Mouse (Mus musculus): ENCODE results near the gene Got2.

The Got2 gene

DNA sequence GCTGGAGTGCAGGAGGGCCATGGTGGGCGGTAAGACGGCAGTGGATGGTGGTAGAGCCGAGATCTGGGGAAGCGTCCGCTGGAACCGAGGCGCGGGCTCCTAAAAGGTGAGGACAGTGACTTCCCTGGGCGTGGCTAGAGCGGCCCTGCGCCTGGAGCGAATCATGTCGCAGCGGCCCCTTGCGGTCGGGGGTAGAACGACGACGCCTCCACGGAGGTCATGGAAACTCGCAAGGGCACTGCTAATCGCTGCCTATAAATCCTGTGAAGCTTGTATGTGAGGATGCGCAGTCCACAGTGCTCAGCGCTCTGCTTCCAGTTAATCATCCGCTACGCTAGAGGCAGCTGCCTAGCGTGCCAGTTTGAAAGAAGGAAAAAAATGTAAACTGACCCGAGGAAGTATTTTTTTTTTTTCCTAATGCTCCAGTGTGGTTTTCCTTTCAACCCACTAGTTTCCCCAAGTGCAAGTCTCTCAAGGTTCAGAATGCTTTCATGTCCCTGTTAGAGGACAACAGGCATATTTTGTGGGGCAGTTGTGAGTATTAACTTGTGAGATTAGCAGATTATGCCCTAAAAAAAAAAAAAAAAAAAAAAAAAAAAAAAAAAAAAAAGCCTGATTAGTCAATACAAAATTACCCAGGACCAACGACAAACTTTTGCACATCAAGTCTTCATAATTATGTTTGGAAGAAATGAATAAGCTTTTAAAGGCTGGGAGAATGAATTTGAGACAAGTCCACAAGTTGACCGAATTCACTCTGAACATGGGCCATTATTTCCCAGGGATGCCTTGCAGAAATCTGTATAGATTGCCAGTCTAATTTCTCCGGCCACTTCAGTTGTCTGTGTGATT is at the start of gene Got2:
Gene Got2, minus strand, starts transcription at position 263 of the 852 bp plus-strand sequence.
- DNase-seq (ENCODE audit: low spot score in 2 of 2): peak; percentile 89 to 97

GRCm38 (mm10) chr8:95932841-95933240 is 44.5 kb upstream of the Got2 start:
- no peak for DNase-seq (ENCODE audit: low spot score in 2 of 2)

- DNase-seq (ENCODE audit: low spot score in 2 of 2): no peak
Observed at GRCm38 (mm10) chr8:95929821-95930220, 41.5 kb upstream of the Got2 start.

DNA sequence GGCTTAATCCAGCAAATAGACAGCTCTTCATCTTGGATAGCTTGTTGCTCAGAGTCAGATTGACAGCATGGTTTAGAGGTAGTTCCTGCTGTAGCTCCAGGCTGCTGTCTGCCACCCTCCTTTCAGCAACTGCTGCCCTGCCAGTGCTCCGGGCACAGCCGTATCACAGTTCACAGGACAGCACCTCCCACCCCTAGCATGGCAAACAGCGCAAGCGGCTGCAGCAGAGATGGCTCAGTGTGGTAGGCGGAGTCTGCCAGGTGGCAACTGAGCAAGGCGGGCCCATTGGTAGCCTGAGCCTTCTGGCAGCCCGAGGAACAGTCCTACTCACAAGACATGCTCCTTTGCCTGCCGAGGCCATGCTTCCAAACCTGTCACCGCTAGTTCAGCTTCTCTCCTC is 27.8 kb upstream of the Got2 start:
- no peak for DNase-seq (ENCODE audit: low spot score in 2 of 2)

DNA sequence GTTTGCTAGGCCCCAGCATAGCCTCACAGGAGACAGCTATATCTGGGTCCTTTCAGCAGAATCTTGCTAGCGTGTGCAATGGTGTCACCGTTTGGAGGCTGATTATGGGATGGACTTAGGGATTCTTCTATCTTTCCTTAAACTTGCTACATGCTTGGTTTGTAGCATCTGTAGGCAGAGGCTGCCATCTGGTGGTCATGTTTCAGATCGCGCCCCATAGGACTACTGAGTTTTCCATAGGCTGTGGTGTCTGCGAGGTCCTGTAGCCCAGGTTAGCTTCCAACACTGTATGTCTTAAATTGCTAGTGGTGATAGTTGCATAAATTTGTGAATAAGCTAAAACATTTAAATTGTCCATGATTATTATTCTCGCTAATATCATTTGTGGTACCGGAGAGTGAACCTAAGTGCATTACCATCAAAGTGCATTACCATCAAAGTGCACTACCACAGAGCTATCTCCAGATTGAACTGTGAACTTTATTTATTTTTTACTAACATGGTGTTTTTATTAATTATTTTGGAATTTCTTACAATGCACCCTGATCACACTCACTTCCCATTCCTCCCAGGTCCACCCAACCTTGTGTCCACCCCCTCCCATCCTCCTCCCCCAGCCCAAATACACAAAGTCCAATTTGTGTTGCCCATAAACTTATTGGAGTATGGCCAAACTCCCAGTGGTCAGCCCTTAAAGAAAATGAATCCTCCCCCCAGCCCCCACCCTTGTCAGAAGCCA is 26.7 kb upstream of the Got2 start:
- DNase-seq (ENCODE audit: low spot score in 2 of 2): peak; percentile 53 to 78

DNA sequence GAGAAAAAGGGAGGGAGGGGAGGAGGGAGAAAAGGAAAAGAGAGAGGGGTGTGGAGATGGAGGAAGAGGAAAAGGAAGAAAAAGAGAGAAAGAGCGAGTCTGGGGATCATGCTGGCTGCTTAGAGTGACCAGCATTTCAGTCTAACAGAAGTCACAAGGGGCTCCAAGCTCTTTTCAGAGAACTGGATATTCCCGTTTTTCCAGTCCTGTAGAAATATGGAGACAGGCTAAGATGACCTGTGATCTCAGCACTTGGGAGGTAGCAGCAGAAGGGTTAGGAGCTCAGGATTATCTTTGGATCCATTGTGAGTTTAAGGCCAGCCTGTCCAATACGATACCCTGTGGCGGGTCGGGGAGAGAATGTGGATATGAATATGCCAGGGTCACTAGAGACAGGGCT is 22.9 kb upstream of the Got2 start:
- no peak for DNase-seq (ENCODE audit: low spot score in 2 of 2)

DNA sequence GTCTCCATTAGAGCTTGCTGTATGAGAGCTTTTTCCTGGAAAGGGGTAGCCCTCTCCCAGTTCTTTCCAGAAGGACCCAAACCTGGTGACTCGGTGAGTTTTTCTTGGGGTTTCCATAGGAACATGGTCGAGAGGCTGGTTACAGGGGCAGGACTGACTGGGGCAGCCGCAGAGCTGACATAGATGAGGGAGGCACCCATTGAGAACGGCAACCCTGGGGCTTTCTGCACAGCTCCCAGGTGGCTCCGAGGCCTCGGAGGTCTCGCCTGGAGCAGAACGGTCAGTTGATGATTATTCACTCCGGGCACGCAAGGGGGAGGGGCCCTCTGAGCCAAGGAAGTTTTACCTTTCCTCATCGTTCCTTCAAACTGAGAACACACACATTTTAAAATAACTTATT is 19.5 kb upstream of the Got2 start:
- DNase-seq (ENCODE audit: low spot score in 2 of 2): no peak

DNA sequence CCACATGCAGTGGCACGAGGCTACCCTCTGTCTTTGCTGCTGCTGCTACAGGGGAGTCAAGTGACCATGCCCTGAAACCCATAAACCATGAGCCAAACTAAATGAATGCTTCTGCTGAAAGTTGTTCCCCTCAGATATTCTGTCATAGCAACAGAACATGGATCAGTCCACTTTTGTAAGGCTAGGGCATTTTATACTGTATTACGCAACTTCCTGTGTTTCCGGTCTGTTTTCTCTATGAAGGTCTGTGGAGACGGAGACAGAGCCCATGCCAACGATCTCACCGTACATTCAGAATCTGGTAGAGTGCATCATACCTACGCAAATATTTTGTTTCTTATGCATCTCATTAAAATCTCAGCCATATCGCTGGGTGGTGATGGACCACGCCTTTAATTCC is 18.4 kb upstream of the Got2 start:
- no peak for DNase-seq (ENCODE audit: low spot score in 2 of 2)

DNA sequence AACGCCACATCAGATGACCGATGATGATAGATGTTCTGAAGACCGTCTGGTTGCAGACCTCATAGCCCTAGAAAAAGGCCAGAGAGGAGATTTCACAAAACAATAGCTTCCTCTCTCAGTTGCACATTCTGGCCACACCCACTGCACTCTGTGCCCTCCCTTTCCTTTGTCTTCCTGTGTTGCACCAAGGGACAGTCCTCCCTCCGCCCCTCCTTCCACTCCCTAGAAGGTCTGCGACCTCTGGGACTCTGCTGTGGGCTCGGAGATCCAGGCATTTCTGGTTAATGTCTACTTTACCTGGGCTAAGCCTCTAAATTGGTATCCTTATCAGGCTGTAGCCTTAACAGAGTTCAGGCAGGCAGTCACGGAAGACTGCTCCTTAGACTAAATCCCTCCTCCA is 13.5 kb upstream of the Got2 start:
- peak in 1 of 2 experiments; percentile 21 for DNase-seq (ENCODE audit: low spot score in 2 of 2)

DNA sequence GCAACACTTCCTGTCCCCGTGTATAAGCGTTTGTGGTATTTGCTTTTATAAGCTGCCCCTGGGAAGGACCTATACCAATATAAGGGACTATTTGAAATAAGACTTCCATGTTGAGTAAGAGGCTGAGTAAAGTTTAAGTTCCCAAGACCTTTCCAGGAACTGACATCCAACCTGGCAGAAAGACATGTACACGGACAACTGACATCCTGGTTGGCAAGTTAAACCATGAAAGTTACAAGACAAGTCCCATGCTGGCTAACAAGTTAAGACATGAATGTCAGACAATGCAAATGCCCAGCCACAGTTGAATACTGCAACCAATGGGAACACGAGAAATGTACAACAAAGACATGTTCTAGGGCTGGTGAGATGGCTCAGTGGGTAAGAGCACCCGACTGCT is 5.4 kb upstream of the Got2 start:
- no peak for DNase-seq (ENCODE audit: low spot score in 2 of 2)

DNA sequence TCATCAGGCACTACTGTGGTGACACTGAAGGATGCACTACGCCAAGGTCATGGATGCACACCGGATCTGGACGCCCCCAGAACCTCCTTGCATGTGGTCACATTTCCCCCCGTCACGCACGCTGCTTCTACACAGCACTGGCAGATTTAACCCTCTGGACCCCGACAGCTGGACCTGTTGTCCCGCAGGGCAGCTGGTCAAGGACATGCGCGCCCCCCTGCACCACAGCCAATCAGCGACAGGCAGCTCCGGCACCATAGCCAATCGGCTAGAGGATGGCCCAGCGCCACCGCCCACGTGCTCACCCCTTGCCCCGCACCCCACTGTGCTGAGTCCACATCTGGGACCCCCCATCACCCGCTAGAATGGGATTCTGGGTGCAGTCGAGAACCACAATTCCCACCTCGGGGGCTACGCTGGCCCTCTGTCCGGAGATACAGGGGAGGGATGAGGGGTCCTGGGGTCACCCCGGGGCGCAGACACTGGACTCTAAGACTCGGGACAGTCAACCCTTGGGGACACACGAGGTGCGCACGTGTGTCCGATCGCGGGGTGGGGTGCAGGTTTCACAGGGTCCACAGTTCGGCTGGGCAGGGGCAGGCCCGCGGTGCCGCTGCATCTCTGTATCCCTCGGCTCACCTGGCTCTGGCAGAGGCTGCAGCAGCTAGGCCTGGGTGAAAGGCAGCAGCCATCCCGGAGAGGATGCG is 616 bp downstream of the Got2 start:
- DNase-seq (ENCODE audit: low spot score in 2 of 2): peak; percentile 69 to 85

DNA sequence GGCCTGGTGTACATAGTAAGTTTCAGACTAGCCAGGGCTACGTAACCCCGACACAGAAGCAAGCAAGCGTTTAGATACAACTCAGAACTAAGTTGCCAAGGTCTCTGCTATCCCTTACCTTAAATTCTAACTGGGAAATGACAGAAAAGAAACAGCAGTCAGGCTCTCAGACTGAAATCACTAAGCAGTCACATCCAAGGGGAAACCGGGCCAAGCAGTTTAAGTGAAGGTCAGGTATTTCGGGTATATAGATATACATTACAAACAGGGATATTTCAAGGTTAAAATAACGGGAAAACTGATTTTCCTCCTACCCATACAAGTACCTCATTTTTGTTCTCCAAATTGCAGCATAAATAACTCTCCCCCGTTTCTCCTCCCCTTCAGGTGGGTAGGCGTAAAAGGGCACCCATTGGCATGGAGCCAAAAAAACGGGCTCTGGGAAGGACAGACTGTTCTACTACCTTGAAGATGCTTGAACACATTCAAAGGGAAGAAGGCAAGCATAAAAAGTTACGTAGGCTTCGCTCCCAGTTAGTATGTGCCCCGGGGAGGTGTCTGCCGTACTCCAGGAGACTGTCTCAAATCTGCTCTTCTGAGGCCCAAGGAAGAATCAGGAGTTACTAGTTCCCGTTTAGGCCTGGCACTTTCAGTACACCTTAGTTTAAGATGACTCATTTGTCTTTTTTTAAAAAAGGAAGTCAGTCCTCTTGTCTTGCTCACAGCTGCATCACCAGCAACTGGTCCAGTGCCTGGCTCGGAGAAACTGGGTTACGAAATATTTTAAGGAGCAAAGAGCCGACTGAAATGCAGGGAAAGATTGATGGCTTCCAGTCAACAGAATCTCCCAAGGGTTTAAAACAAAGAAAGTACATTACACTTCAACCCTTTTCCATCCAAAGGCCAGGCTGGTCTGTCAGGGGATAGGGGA is 1.4 kb downstream of the Got2 start:
- peak in 1 of 2 experiments; percentile 15 for DNase-seq (ENCODE audit: low spot score in 2 of 2)

DNA sequence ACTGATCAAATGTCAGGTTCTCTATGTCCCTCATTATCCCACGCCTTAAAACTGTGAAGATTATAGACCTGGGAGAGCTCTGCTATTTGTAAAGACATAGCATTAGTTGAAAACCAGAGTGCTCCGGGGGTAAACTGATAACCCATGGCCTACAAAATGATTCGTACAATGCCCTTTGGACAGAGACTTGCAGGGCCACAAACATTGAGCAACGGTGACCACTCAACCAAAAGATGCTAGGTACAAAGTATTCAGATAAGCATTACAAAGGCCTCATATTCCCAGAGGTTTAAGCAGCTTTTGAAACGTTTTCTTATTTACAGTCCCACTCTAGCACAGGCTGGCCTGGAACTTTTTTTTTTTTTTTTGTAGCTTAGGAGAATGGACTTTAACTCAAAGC is 2.4 kb downstream of the Got2 start:
- DNase-seq (ENCODE audit: low spot score in 2 of 2): no peak

GRCm38 (mm10) chr8:95885271-95885841 is 3.0 kb downstream of the Got2 start:
- DNase-seq (ENCODE audit: low spot score in 2 of 2): no peak

DNA sequence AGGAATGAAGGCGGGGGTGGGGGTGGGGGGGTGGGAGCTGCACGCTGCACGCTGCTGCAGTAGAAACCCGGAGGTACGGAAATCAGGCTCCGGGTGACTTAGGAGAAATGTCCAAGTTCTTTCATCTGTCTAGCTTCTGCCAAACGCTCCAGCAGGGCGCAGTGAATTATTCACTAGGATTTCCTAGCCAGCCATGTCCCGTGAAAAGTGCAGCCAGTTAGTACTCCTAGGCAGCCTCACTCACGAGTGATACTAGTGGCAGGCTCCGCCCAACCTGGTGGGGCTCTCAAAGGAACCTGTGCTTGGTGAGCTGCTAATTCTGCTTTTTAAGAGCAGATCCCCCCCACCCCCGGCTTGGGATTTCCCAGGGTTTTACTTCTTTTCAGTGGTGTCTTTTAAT is 3.9 kb downstream of the Got2 start:
- no peak for DNase-seq (ENCODE audit: low spot score in 2 of 2)

DNA sequence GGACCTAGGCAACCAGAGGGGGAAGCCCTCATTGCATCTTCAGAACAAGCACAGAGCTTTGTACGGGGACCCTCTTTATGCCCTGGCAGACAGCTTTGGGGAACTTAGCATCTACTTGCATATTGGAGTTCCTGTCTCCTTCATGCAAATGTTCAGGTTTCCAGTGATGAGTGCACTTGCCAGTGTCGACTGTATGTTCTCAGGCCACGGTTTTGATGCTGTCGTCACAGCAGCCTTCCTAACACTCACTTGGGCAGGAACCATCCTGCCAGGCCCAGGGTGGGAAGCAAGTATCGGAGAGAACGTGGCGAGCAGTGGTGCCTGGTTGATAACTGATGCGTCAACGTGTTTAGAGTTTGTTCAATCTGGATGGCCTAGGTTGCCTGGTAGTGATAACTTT is 6.2 kb downstream of the Got2 start:
- no peak for DNase-seq (ENCODE audit: low spot score in 2 of 2)

- DNase-seq (ENCODE audit: low spot score in 2 of 2): no peak
Observed at GRCm38 (mm10) chr8:95881576-95881975, 6.8 kb downstream of the Got2 start.

- no peak for DNase-seq (ENCODE audit: low spot score in 2 of 2)
Observed at GRCm38 (mm10) chr8:95879823-95880222, 8.5 kb downstream of the Got2 start.

- DNase-seq (ENCODE audit: low spot score in 2 of 2): peak; percentile 49 to 77
Observed at GRCm38 (mm10) chr8:95878176-95878962, 10.0 kb downstream of the Got2 start.

DNA sequence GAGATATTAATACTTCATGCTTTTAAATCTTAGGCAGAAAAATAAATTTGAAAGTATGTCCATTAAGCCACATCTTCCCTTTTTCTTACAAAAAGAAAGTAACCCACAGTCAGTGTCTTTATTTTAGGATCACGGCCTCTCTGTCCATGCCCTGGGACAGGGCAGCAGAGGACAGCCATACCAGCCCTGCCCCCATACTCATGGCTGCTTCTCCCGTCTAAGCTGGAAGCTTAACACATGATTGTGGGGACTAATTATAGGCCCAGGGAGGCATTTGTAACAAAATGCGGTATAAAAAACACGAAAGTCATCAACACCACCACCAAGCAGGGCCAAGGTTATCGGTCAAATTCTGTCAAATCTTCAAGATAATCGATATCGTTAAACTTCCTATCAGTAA is 13.1 kb downstream of the Got2 start:
- DNase-seq (ENCODE audit: low spot score in 2 of 2): no peak

Measured in spleen, postnatal 4 days (tissue).